Comparison of ENCODE assay signal across 23 mouse cellular contexts in genomic region chr6:100787726-100788125, GRCm38 (mm10).
"Had no signal": no experiment of that assay in that cellular context is flagged by ENCODE, and none has a peak within 500 bp of the region (broad histone marks: within the 10 kb centered on the region; RNA-seq: fewer than 3 reads in every experiment).

No protein-coding gene starts in this region.

- H3K9ac ChIP-seq: hindbrain, embryonic 12.5 days; hindbrain, embryonic 15.5 days; kidney, embryonic 15.5 days; limb, embryonic 13.5 days; limb, embryonic 15.5 days; liver, embryonic 12.5 days; liver, embryonic 14.5 days had no signal

- H3K27me3 ChIP-seq: hindbrain, embryonic 12.5 days; hindbrain, embryonic 15.5 days; kidney, embryonic 15.5 days; limb, embryonic 13.5 days; limb, embryonic 15.5 days; liver, embryonic 12.5 days had no signal

- H3K4me3 ChIP-seq: hindbrain, embryonic 12.5 days; hindbrain, embryonic 15.5 days; kidney, embryonic 15.5 days; limb, embryonic 13.5 days; limb, embryonic 15.5 days; liver, embryonic 12.5 days had no signal

- DNase-seq: gastrocnemius, postnatal 14 days; gastrocnemius, postnatal 36 days; heart, adult 18-20 months; heart, postnatal 10 days; kidney, adult 11 months; kidney, adult 2 months; kidney, adult 9 months; kidney, postnatal 14 days; kidney, postnatal 36 days; layer of hippocampus, adult 9-11 months; layer of hippocampus, postnatal 36 days; left cerebral cortex, postnatal 4 days had no signal

- H3K36me3 ChIP-seq: hindbrain, embryonic 15.5 days; liver, embryonic 12.5 days had no signal

- H3K4me1 ChIP-seq: hindbrain, embryonic 12.5 days; hindbrain, embryonic 15.5 days; kidney, embryonic 15.5 days; liver, embryonic 12.5 days had no signal

- H3K4me2 ChIP-seq: heart, embryonic 11.5 days; hindbrain, embryonic 12.5 days; hindbrain, embryonic 15.5 days; kidney, embryonic 15.5 days; limb, embryonic 13.5 days; limb, embryonic 15.5 days; liver, embryonic 12.5 days had no signal

- H3K9me3 ChIP-seq: hindbrain, embryonic 15.5 days; kidney, embryonic 15.5 days; limb, embryonic 13.5 days; limb, embryonic 15.5 days; liver, embryonic 12.5 days had no signal

- ATAC-seq: hindbrain, postnatal 0 days; intestine, embryonic 16.5 days; liver, embryonic 12.5 days had no signal

- H3K27ac ChIP-seq: hindbrain, embryonic 12.5 days; hindbrain, embryonic 15.5 days; hindbrain, postnatal 0 days; kidney, embryonic 15.5 days; kidney, postnatal 0 days; limb, embryonic 13.5 days; limb, embryonic 15.5 days; liver, embryonic 12.5 days; liver, embryonic 14.5 days had no signal
